Mouse (Mus musculus): ENCODE data around the gene Tomm40l. TPM values are rescaled to one million over a fixed set of nuclear protein-coding genes. Genes with fewer than 3 reads are reported as not detected.
"Not testable (repeated sequence)": the region's sequence is repeated elsewhere in the genome, so short reads cannot be mapped to it uniquely, and the experiment has no call there.

Tomm40l gene
- total RNA-seq, 2 experiments from 2014 or later = 21.2 to 30.3 TPM

GRCm38 (mm10) chr1:171250680-171251593 lies 28.6 kb upstream of the Tomm40l start, which contains the start of gene Ndufs2:
Ndufs2 (minus strand) TSS chr1:171251388.
- ATAC-seq (replicated peaks; ENCODE audit: poor library complexity, severe bottlenecking) = no peak

GRCm38 (mm10) chr1:171249913-171250600 lies 27.7 kb upstream of the Tomm40l start, which contains the start of gene Adamts4:
Adamts4 (plus strand) TSS chr1:171250421.
- ATAC-seq (replicated peaks; ENCODE audit: poor library complexity, severe bottlenecking) = no peak

- ATAC-seq (replicated peaks; ENCODE audit: poor library complexity, severe bottlenecking) = no peak
Observed at GRCm38 (mm10) chr1:171248386-171249226, 26.3 kb upstream of the Tomm40l start.

GRCm38 (mm10) chr1:171247916-171248315 lies 25.6 kb upstream of the Tomm40l start:
- ATAC-seq (replicated peaks; ENCODE audit: poor library complexity, severe bottlenecking) = no peak

GRCm38 (mm10) chr1:171247453-171247841 lies 25.1 kb upstream of the Tomm40l start:
- peak; percentile 32 for ATAC-seq (replicated peaks; ENCODE audit: poor library complexity, severe bottlenecking)

- ATAC-seq (replicated peaks; ENCODE audit: poor library complexity, severe bottlenecking) = peak; percentile 94
Observed at GRCm38 (mm10) chr1:171246709-171247452, 24.6 kb upstream of the Tomm40l start.

GRCm38 (mm10) chr1:171245353-171245752 lies 23.0 kb upstream of the Tomm40l start:
- ATAC-seq (replicated peaks; ENCODE audit: poor library complexity, severe bottlenecking) = no peak

GRCm38 (mm10) chr1:171241952-171242351 lies 19.6 kb upstream of the Tomm40l start:
- not testable (repeated sequence) for ATAC-seq (replicated peaks; ENCODE audit: poor library complexity, severe bottlenecking)

GRCm38 (mm10) chr1:171240911-171241310 lies 18.6 kb upstream of the Tomm40l start:
- no peak for ATAC-seq (replicated peaks; ENCODE audit: poor library complexity, severe bottlenecking)

- ATAC-seq (replicated peaks; ENCODE audit: poor library complexity, severe bottlenecking) = no peak
Observed at GRCm38 (mm10) chr1:171239992-171240744, 17.9 kb upstream of the Tomm40l start.

GRCm38 (mm10) chr1:171238463-171238862 lies 16.1 kb upstream of the Tomm40l start:
- ATAC-seq (replicated peaks; ENCODE audit: poor library complexity, severe bottlenecking) = peak; percentile 65

GRCm38 (mm10) chr1:171237438-171237837 lies 15.1 kb upstream of the Tomm40l start:
- ATAC-seq (replicated peaks; ENCODE audit: poor library complexity, severe bottlenecking) = no peak

- no peak for ATAC-seq (replicated peaks; ENCODE audit: poor library complexity, severe bottlenecking)
Observed at GRCm38 (mm10) chr1:171235791-171236190, 13.5 kb upstream of the Tomm40l start.

GRCm38 (mm10) chr1:171234538-171234937 lies 12.2 kb upstream of the Tomm40l start:
- ATAC-seq (replicated peaks; ENCODE audit: poor library complexity, severe bottlenecking) = peak; percentile 24

GRCm38 (mm10) chr1:171234126-171234525 lies 11.8 kb upstream of the Tomm40l start, which contains the start of gene Fcer1g:
Fcer1g (minus strand) TSS chr1:171234365.
- ATAC-seq (replicated peaks; ENCODE audit: poor library complexity, severe bottlenecking) = peak; percentile 64

- ATAC-seq (replicated peaks; ENCODE audit: poor library complexity, severe bottlenecking) = peak; percentile 45
Observed at GRCm38 (mm10) chr1:171232800-171233730, 10.8 kb upstream of the Tomm40l start.

- ATAC-seq (replicated peaks; ENCODE audit: poor library complexity, severe bottlenecking) = no peak
Observed at GRCm38 (mm10) chr1:171232348-171232747, 10.0 kb upstream of the Tomm40l start.

- peak; percentile 61 for ATAC-seq (replicated peaks; ENCODE audit: poor library complexity, severe bottlenecking)
Observed at GRCm38 (mm10) chr1:171231844-171232243, 9.5 kb upstream of the Tomm40l start.

Data from granulocyte monocyte progenitor cell, adult 5-6 weeks (primary cell).